Mouse (Mus musculus) hindbrain, embryonic 12.5 days (tissue): Measurements from ENCODE around the gene Xylt1. TPM values are rescaled to one million over a fixed set of nuclear protein-coding genes. Genes with fewer than 3 reads are reported as not detected.

Source experiments
- ATAC-seq: fragments of 200-750 bp; cut with Nextera tagmentation; 2 replicates; pipeline ENCODE4 v1.8.0; 2017; ENCODE audit warnings: moderate TSS enrichment; ENCODE audit not compliant: low FRiP score
- H3K27ac ChIP-seq: fragments of 300-500 bp; sonication (generic); 2 replicates; pipeline ENCODE4 v1.5.1; 2016; ENCODE audit warnings: mild to moderate bottlenecking
- H3K27me3 ChIP-seq: fragments of 300-500 bp; sonication (generic); 2 replicates; pipeline ENCODE4 v1.6.1; 2016; ENCODE audit warnings: mild to moderate bottlenecking
- H3K36me3 ChIP-seq: fragments of 300-500 bp; sonication (generic); 2 replicates; pipeline ENCODE4 v1.6.1; 2016; ENCODE audit warnings: mild to moderate bottlenecking
- H3K4me1 ChIP-seq: fragments of 300-500 bp; sonication (generic); 2 replicates; pipeline ENCODE4 v1.6.1; 2016
- H3K4me2 ChIP-seq: fragments of 300-500 bp; sonication (generic); replicated peaks from 2 replicates; pipeline ENCODE4 v1.6.1; 2016; ENCODE audit warnings: mild to moderate bottlenecking
- H3K4me3 ChIP-seq: fragments of 300-500 bp; sonication (generic); 2 replicates; pipeline ENCODE4 v1.5.1; 2016; ENCODE audit warnings: mild to moderate bottlenecking
- H3K9ac ChIP-seq: fragments of 300-500 bp; sonication (generic); 2 replicates; pipeline ENCODE4 v1.6.1; 2016; ENCODE audit warnings: mild to moderate bottlenecking, moderate library complexity
- H3K9me3 ChIP-seq: fragments of 300-500 bp; sonication (generic); replicated peaks from 2 replicates; pipeline ENCODE4 v1.6.1; 2016; ENCODE audit warnings: mild to moderate bottlenecking
- WGBS: fragments of 180-500 bp; shearing (Covaris S2); methylation state at CpG from one replicate; pipeline ENCODE4 v1.1.7; 2016; 5-methylcytosine and 5-hydroxymethylcytosine counted together
- polyA plus RNA-seq: library from polyadenylated mRNA; unstranded; fragments of >200 nt; fragmentation: Nextera tagmentation; extraction: Ambion mirVana; gene quantifications from 2 replicates; pipeline ENCODE4 v1.2.1, GENCODE M21; 2016

Xylt1 gene
- polyA plus RNA-seq, 1 experiment from 2014 or later = 2.4 TPM

- no peak overlapping the region for H3K4me3 ChIP-seq
- no peaks in the 10 kb centered on the region for H3K9me3 ChIP-seq
- H3K4me1 ChIP-seq = no peaks in the 10 kb centered on the region
- H3K4me2 ChIP-seq = no peak overlapping the region
- 88% methylated on average over 9 of the region's 9 CpGs for WGBS
- no peaks in the 10 kb centered on the region for H3K27me3 ChIP-seq
- no peak overlapping the region for H3K9ac ChIP-seq
- H3K36me3 ChIP-seq = no peaks in the 10 kb centered on the region
- no peak for ATAC-seq
- H3K27ac ChIP-seq = no peak overlapping the region
Observed at GRCm38 (mm10) chr7:117668226-117668625, 287.4 kb downstream of the Xylt1 start.

- ATAC-seq = no peak
- H3K36me3 ChIP-seq = no peaks in the 10 kb centered on the region
- no peak overlapping the region for H3K9ac ChIP-seq
- H3K4me3 ChIP-seq = no peak overlapping the region
- no peaks in the 10 kb centered on the region for H3K27me3 ChIP-seq
- no peaks in the 10 kb centered on the region for H3K9me3 ChIP-seq
- no peak overlapping the region for H3K4me2 ChIP-seq
- H3K4me1 ChIP-seq = no peaks in the 10 kb centered on the region
- no peak overlapping the region for H3K27ac ChIP-seq
- WGBS = 90% methylated on average over 7 of the region's 7 CpGs
Observed at GRCm38 (mm10) chr7:117672121-117672591, 291.4 kb downstream of the Xylt1 start.

GRCm38 (mm10) chr7:117686120-117686996 lies 305.6 kb downstream of the Xylt1 start:
- H3K4me2 ChIP-seq = no peak overlapping the region
- H3K9me3 ChIP-seq = no peaks in the 10 kb centered on the region
- H3K9ac ChIP-seq = no peak overlapping the region
- peak; percentile 96 for ATAC-seq
- peaks cover 17% of the 10 kb centered on the region for H3K4me1 ChIP-seq
- no peak overlapping the region for H3K4me3 ChIP-seq
- WGBS = 10% methylated on average over 5 of the region's 5 CpGs
- peaks cover 3% of the 10 kb centered on the region; the same call in 1 of the 2 replicates for H3K27me3 ChIP-seq
- H3K36me3 ChIP-seq = no peaks in the 10 kb centered on the region
- H3K27ac ChIP-seq = peak overlapping the region; percentile 50

GRCm38 (mm10) chr7:117686997-117687302 lies 306.2 kb downstream of the Xylt1 start:
- no peak overlapping the region for H3K4me2 ChIP-seq
- ATAC-seq = no peak
- H3K27me3 ChIP-seq = peaks cover 3% of the 10 kb centered on the region; the same call in 1 of the 2 replicates
- WGBS = 54% methylated on average over 3 of the region's 3 CpGs
- no peak overlapping the region for H3K4me3 ChIP-seq
- H3K9ac ChIP-seq = no peak overlapping the region
- peaks cover 17% of the 10 kb centered on the region for H3K4me1 ChIP-seq
- no peaks in the 10 kb centered on the region for H3K36me3 ChIP-seq
- H3K27ac ChIP-seq = peak overlapping the region; percentile 26; the same call in 1 of the 2 replicates
- no peaks in the 10 kb centered on the region for H3K9me3 ChIP-seq

GRCm38 (mm10) chr7:117695612-117696011 lies 314.8 kb downstream of the Xylt1 start:
- ATAC-seq = no peak
- 82% methylated on average over 4 of the region's 4 CpGs for WGBS
- no peak overlapping the region for H3K4me2 ChIP-seq
- H3K9ac ChIP-seq = no peak overlapping the region
- no peaks in the 10 kb centered on the region for H3K9me3 ChIP-seq
- no peaks in the 10 kb centered on the region for H3K27me3 ChIP-seq
- H3K4me1 ChIP-seq = peaks cover 5% of the 10 kb centered on the region; the same call in 1 of the 2 replicates
- H3K4me3 ChIP-seq = no peak overlapping the region
- H3K36me3 ChIP-seq = no peaks in the 10 kb centered on the region
- H3K27ac ChIP-seq = no peak overlapping the region

- H3K27ac ChIP-seq = no peak overlapping the region
- no peak overlapping the region for H3K4me3 ChIP-seq
- ATAC-seq = no peak
- H3K27me3 ChIP-seq = no peaks in the 10 kb centered on the region
- H3K9me3 ChIP-seq = no peaks in the 10 kb centered on the region
- H3K4me1 ChIP-seq = peaks cover 5% of the 10 kb centered on the region; the same call in 1 of the 2 replicates
- WGBS = 91% methylated on average over 4 of the region's 4 CpGs
- H3K9ac ChIP-seq = no peak overlapping the region
- H3K36me3 ChIP-seq = no peaks in the 10 kb centered on the region
- no peak overlapping the region for H3K4me2 ChIP-seq
Observed at GRCm38 (mm10) chr7:117697681-117698080, 316.9 kb downstream of the Xylt1 start.

- no peaks in the 10 kb centered on the region for H3K9me3 ChIP-seq
- ATAC-seq = no peak
- 95% methylated on average over 1 of the region's 1 CpGs for WGBS
- H3K36me3 ChIP-seq = no peaks in the 10 kb centered on the region
- no peaks in the 10 kb centered on the region for H3K27me3 ChIP-seq
- H3K4me2 ChIP-seq = no peak overlapping the region
- H3K9ac ChIP-seq = no peak overlapping the region
- no peak overlapping the region for H3K4me3 ChIP-seq
- H3K27ac ChIP-seq = no peak overlapping the region
- H3K4me1 ChIP-seq = peaks cover 5% of the 10 kb centered on the region; the same call in 1 of the 2 replicates
Observed at GRCm38 (mm10) chr7:117698551-117699114, 317.9 kb downstream of the Xylt1 start.

GRCm38 (mm10) chr7:117699343-117699985 lies 318.7 kb downstream of the Xylt1 start:
- no peaks in the 10 kb centered on the region for H3K36me3 ChIP-seq
- ATAC-seq = peak; percentile 54
- H3K9me3 ChIP-seq = no peaks in the 10 kb centered on the region
- no peaks in the 10 kb centered on the region for H3K27me3 ChIP-seq
- no peak overlapping the region for H3K4me2 ChIP-seq
- 0 out of 2 replicates have a peak overlapping the region, but pooled peaks have one; percentile 55 for H3K27ac ChIP-seq
- WGBS = 73% methylated on average over 4 of the region's 4 CpGs
- H3K4me1 ChIP-seq = peaks cover 5% of the 10 kb centered on the region; the same call in 1 of the 2 replicates
- H3K9ac ChIP-seq = no peak overlapping the region
- H3K4me3 ChIP-seq = no peak overlapping the region

- peak; percentile 54; the same call in 1 of the 2 replicates for ATAC-seq
- Histone ChIP-seq H3K27ac (no peak overlapping the region), H3K4me3 (no peak overlapping the region), H3K4me2 (no peak overlapping the region), H3K9ac (no peak overlapping the region), H3K9me3 (no peaks in the 10 kb centered on the region), H3K27me3 (no peaks in the 10 kb centered on the region), H3K4me1 (peaks cover 5% of the 10 kb centered on the region; the same call in 1 of the 2 replicates), H3K36me3 (no peaks in the 10 kb centered on the region)
- WGBS = 69% methylated on average over 6 of the region's 6 CpGs
Observed at GRCm38 (mm10) chr7:117700066-117700465, 319.3 kb downstream of the Xylt1 start.

GRCm38 (mm10) chr7:117709901-117710607 lies 329.3 kb downstream of the Xylt1 start:
- Histone ChIP-seq H3K4me1 (no peaks in the 10 kb centered on the region), H3K9ac (no peak overlapping the region), H3K36me3 (no peaks in the 10 kb centered on the region), H3K4me3 (no peak overlapping the region), H3K27ac (no peak overlapping the region), H3K4me2 (no peak overlapping the region), H3K9me3 (no peaks in the 10 kb centered on the region), H3K27me3 (no peaks in the 10 kb centered on the region)
- no peak for ATAC-seq
- WGBS = 56% methylated on average over 10 of the region's 10 CpGs

- WGBS = 89% methylated on average over 5 of the region's 5 CpGs
- Histone ChIP-seq H3K9ac (no peak overlapping the region), H3K27me3 (no peaks in the 10 kb centered on the region), H3K36me3 (no peaks in the 10 kb centered on the region), H3K4me3 (no peak overlapping the region), H3K9me3 (no peaks in the 10 kb centered on the region), H3K4me2 (no peak overlapping the region), H3K4me1 (no peaks in the 10 kb centered on the region), H3K27ac (no peak overlapping the region)
- no peak for ATAC-seq
Observed at GRCm38 (mm10) chr7:117716876-117717408, 336.2 kb downstream of the Xylt1 start.
